Mouse (Mus musculus) testis, postnatal 10 days (tissue): ENCODE measurements around the gene Psma6.
A peak's percentile ranks its signal among the peaks of the same experiment; 100 is the strongest.

Experiments
- DNase-seq: peaks from one replicate; pipeline ENCODE4 v3.0.0; 2021; ENCODE audit warnings: low spot score

Gene Psma6

GRCm38 (mm10) chr12:55438611-55439137, 54.7 kb downstream of the Psma6 start:
- DNase-seq: no peak

GRCm38 (mm10) chr12:55440416-55440815, 56.4 kb downstream of the Psma6 start:
- DNase-seq: no peak

GRCm38 (mm10) chr12:55442245-55442644, 58.2 kb downstream of the Psma6 start:
- DNase-seq: no peak

GRCm38 (mm10) chr12:55442861-55443850, 59.1 kb downstream of the Psma6 start:
- peak; percentile 91 for DNase-seq

- no peak for DNase-seq
Measured at GRCm38 (mm10) chr12:55444031-55444451, 60.0 kb downstream of the Psma6 start.

- DNase-seq: no peak
Measured at GRCm38 (mm10) chr12:55445583-55445982, 61.6 kb downstream of the Psma6 start.

- no peak for DNase-seq
Measured at GRCm38 (mm10) chr12:55446366-55446745, 62.3 kb downstream of the Psma6 start.

- peak; percentile 82 for DNase-seq
Measured at GRCm38 (mm10) chr12:55446746-55447395, 62.8 kb downstream of the Psma6 start.

GRCm38 (mm10) chr12:55447396-55447760, 63.4 kb downstream of the Psma6 start:
- DNase-seq: no peak

GRCm38 (mm10) chr12:55448457-55448856, 64.4 kb downstream of the Psma6 start:
- DNase-seq: no peak

GRCm38 (mm10) chr12:55449048-55449447, 65.0 kb downstream of the Psma6 start:
- DNase-seq: no peak

GRCm38 (mm10) chr12:55450421-55450820, 66.4 kb downstream of the Psma6 start:
- no peak for DNase-seq

- DNase-seq: no peak
Measured at GRCm38 (mm10) chr12:55452839-55453238, 68.8 kb downstream of the Psma6 start.

GRCm38 (mm10) chr12:55453924-55454323, 69.9 kb downstream of the Psma6 start:
- DNase-seq: no peak

- no peak for DNase-seq
Measured at GRCm38 (mm10) chr12:55455206-55455605, 71.2 kb downstream of the Psma6 start.

GRCm38 (mm10) chr12:55456136-55456535, 72.1 kb downstream of the Psma6 start:
- no peak for DNase-seq

GRCm38 (mm10) chr12:55456893-55457292, 72.9 kb downstream of the Psma6 start:
- DNase-seq: no peak

- DNase-seq: no peak
Measured at GRCm38 (mm10) chr12:55459739-55460138, 75.7 kb downstream of the Psma6 start.

- DNase-seq: no peak
Measured at GRCm38 (mm10) chr12:55460900-55461299, 76.9 kb downstream of the Psma6 start.

GRCm38 (mm10) chr12:55461767-55462166, 77.7 kb downstream of the Psma6 start:
- no peak for DNase-seq

GRCm38 (mm10) chr12:55462456-55462855, 78.4 kb downstream of the Psma6 start:
- DNase-seq: no peak

- no peak for DNase-seq
Measured at GRCm38 (mm10) chr12:55463087-55463486, 79.1 kb downstream of the Psma6 start.
